Mouse (Mus musculus): Measurements from ENCODE around the gene Bex4. TPM values are rescaled to one million over a fixed set of nuclear protein-coding genes. Genes with fewer than 3 reads are reported as not detected.
A peak's percentile ranks its signal among the peaks of the same experiment; 100 is the strongest.
"Not testable (repeated sequence)": the region's sequence is repeated elsewhere in the genome, so short reads cannot be mapped to it uniquely, and the experiment has no call there.

Gene Bex4
- polyA plus RNA-seq (2015; fragmentation: Nextera tagmentation; extraction: Ambion mirVana) = 108 and 121 TPM in 2 replicates

DNA sequence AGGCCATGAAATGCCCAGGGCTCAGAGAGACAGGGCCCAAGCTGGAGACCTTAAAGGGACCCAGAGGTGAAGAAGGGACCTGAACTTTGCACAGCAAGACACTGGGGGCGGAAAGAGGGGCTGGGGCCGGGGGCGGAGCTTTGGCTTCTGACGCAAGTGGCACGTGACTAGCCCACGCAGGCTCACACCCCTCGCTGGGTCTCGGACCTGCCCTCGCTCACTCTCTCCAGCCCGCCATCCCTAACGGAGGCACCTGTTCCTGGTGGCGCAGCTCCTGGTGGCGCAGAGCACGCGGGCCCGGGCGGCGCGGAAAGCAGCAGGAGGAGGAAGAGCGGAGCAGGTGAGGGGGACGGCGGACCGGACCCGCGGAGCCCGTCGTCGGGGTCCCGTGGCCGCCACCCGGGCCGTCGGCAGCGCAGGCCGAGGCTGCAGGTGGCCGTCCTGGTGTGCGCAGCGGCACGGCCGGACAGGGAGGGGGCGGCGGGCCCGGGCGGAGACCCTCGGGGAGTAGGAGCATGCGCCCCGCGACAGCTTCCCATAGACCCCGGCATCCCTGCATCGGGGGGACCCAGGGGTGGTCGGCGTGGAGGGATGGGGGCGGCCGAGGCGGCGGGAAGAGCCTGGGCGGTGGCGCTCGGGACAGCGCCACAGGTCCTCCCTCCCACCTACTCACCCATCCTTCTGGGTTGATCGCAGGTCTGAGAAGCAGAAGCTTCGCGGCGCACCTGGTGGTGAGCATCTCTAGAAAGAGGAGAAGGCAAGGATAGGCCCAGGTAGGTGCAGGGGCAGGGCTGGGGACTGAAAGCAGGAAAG lies at the start of gene Bex4:
Bex4 (plus strand) TSS at position 170 of the 813 bp plus-strand sequence.
- not testable (repeated sequence) for H3K9me3 ChIP-seq; H3K36me3 ChIP-seq; H3K4me1 ChIP-seq (replicated peaks); H3K27me3 ChIP-seq; H3K27ac ChIP-seq
- peak; percentile 95 for ATAC-seq
- Histone ChIP-seq H3K9ac (replicated peaks) (peak within 1 kb of the TSS; percentile 41; the same call in 1 of the 2 replicates), H3K4me2 (replicated peaks) (peak within 1 kb of the TSS; percentile 55), H3K4me3 (replicated peaks) (peak within 1 kb of the TSS; percentile 44)
- 20% methylated on average over 16 of the region's 64 CpGs for WGBS

DNA sequence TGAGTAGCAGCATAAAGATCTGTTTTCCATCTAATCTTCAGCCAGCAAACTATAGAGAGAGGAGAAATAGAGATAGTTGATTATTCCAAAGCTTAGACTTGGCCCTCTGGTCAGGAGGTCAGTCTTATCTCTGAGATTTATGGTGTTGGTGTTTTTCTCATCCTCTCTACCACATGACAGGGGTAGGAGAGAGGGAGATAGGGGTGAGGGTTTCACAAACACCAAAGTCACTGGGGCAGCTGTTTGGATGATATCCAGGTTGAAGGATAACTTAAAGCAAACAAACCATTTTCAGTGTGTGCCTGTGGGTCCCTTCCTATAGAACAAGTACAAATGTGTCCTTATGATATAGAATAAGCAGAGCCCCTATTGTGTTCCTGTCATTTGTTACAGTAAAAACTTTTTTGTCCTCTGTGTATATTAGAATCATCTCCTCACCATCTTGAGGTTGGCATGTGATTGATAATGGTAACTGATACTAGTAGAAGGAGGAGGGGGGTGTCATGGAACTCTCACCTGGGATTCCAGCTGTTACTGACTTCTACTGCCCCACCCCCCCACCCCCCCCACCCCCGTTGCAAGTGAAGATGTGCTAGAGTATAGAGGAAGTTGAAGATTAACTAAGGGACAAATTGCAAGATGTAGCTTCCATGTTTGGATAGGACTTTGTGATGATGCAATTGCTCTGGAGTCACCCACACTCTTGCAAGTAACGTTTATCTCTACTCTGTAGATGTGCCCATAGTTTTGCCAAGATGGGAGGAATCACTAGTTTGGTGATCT lies 46.1 kb upstream of the Bex4 start:
- H3K27me3 ChIP-seq = no peaks in the 10 kb centered on the region; the same call in 1 of the 2 replicates
- no peaks in the 10 kb centered on the region for H3K9me3 ChIP-seq
- H3K9ac ChIP-seq (replicated peaks) = no peak overlapping the region
- H3K36me3 ChIP-seq = no peaks in the 10 kb centered on the region
- ATAC-seq = no peak
- no peak overlapping the region for H3K4me3 ChIP-seq (replicated peaks)
- H3K27ac ChIP-seq = no peak overlapping the region
- H3K4me2 ChIP-seq (replicated peaks) = no peak overlapping the region
- H3K4me1 ChIP-seq (replicated peaks) = no peaks in the 10 kb centered on the region
- WGBS = 52% methylated on average over 2 of the region's 2 CpGs

DNA sequence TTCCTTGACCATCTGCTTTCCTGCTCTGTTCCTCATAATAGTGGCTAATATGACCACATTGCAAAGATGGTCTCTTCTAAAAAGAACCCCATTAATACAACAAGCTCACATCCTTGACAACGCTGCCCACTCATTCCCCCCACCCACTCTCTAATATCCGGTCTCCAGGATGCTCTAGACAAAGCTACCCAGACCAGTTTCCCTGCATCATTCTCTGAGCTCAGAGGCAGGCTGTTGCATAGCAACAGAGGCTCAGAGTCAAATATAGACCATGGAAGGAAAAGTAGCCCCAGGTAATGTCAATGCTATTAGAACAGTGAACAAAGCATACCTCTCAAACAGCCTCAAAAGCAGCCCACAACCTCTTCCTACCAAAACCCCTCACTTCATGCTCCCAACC lies 44.4 kb upstream of the Bex4 start:
- no peak overlapping the region for H3K27ac ChIP-seq
- peak; percentile 95 for ATAC-seq
- H3K9ac ChIP-seq (replicated peaks) = no peak overlapping the region
- H3K4me3 ChIP-seq (replicated peaks) = no peak overlapping the region
- H3K4me2 ChIP-seq (replicated peaks) = no peak overlapping the region
- WGBS = 55% methylated on average over 2 of the region's 2 CpGs
- H3K9me3 ChIP-seq = no peaks in the 10 kb centered on the region
- no peaks in the 10 kb centered on the region for H3K4me1 ChIP-seq (replicated peaks)
- H3K27me3 ChIP-seq = peaks cover 3% of the 10 kb centered on the region; the same call in 1 of the 2 replicates
- no peaks in the 10 kb centered on the region for H3K36me3 ChIP-seq

DNA sequence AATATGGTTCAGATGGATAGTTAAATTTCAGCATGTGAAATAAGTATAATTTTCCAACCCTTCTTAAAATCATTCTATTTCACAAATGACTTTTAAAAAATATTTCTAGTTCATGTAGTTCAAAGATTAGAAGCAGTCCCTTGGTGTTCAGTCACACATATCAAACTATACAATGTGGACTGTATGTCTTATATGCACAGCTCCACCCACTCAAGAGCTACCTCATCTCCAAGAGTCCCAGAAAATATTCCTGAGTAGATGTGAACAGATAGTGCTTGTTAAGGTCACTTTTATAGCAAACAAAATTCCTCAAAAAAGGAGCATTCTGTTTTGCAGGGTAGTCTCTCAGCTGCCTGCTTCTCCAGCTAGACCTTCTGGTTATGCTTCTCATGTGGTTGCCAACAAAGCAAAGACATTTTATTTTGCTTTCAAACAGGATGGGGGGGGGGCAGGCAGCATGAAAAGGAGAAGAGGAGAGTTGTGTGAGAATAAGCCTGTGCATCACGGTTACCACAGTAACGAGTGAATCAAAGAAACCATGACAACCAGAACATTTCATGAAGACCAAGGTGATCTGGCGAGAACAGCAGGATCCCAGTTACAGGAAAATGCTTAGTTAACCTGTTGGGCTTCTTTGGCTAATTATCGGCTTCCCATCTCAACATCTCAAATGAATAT lies 34.6 kb upstream of the Bex4 start:
- Histone ChIP-seq H3K4me3 (replicated peaks) (no peak overlapping the region), H3K36me3 (no peaks in the 10 kb centered on the region), H3K27me3 (no peaks in the 10 kb centered on the region), H3K4me1 (replicated peaks) (peaks cover 4% of the 10 kb centered on the region; the same call in 1 of the 2 replicates), H3K9me3 (no peaks in the 10 kb centered on the region), H3K27ac (peak overlapping the region; percentile 47; the same call in 1 of the 2 replicates), H3K4me2 (replicated peaks) (no peak overlapping the region), H3K9ac (replicated peaks) (no peak overlapping the region)
- peak; percentile 77 for ATAC-seq
- WGBS = 44% methylated on average over 4 of the region's 4 CpGs

DNA sequence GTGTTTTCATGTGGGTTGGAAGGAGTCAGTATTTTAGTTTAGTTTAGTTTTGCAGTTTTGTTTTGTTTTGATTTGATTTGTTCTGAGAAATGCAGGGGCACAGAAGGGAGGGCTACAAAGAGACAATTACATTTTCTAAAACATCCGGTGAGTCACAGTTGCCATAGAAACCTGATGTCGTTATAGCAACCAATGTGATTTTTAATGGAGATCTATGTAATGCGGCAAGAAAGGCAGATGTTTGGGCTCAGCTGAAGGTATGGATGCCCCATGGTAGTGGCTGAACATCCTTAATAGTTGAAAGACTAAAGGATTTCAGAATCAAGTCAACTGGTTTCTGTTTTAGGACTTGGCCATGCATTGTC lies 34.1 kb upstream of the Bex4 start:
- peak; percentile 37; the same call in 1 of the 2 replicates for ATAC-seq
- no peak overlapping the region for H3K4me3 ChIP-seq (replicated peaks)
- no peaks in the 10 kb centered on the region for H3K36me3 ChIP-seq
- peaks cover 4% of the 10 kb centered on the region; the same call in 1 of the 2 replicates for H3K4me1 ChIP-seq (replicated peaks)
- no peak overlapping the region for H3K4me2 ChIP-seq (replicated peaks)
- 48% methylated on average over 3 of the region's 3 CpGs for WGBS
- H3K9ac ChIP-seq (replicated peaks) = no peak overlapping the region
- no peaks in the 10 kb centered on the region for H3K9me3 ChIP-seq
- 0 out of 2 replicates have a peak overlapping the region, but pooled peaks have one; percentile 47 for H3K27ac ChIP-seq
- H3K27me3 ChIP-seq = 0 out of 2 replicates have a peak, but pooled peaks cover 4% of the 10 kb centered on the region

DNA sequence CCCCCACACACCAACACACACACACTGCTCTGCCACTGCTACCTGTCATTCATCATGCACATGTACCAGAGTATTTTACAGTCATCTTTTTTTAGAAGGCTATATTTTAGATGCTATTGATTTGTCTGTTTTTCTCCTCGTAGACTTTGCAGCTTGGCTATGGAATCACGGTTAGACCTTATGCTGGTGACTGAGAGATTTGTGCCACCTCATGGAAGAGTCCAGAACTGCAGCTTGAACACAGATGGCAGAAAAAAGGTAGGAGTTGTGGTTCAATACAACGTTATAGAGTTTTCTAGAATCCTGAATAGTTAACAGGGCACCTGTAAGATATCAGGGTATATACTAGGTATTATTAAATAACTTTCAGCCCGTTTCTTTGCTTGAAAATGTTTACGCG lies 30.9 kb upstream of the Bex4 start:
- Histone ChIP-seq H3K4me2 (replicated peaks) (no peak overlapping the region), H3K9ac (replicated peaks) (no peak overlapping the region), H3K9me3 (no peaks in the 10 kb centered on the region), H3K27ac (no peak overlapping the region), H3K36me3 (no peaks in the 10 kb centered on the region), H3K27me3 (peaks cover 15% of the 10 kb centered on the region), H3K4me1 (replicated peaks) (peaks cover 3% of the 10 kb centered on the region; the same call in 1 of the 2 replicates), H3K4me3 (replicated peaks) (no peak overlapping the region)
- no peak for ATAC-seq
- 44% methylated on average over 6 of the region's 6 CpGs for WGBS

DNA sequence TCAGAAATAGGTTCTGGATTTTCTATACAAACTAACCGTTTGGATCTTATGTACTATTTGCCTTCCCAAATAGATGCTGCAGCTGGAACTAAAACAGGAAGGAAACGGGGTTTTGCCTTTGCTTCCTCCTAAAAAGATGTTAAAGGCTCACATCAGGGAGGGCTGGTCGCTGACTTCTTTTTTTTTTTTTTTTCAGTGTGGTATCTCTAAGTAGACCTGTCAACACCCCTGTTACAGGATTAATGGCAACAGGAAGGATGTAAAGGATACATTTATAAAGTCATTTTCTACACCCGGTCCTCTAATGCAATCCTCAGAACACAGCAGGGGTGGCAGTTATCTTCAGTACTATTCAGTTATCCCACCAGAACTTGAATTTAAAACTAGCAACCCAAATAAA lies 23.8 kb upstream of the Bex4 start:
- Histone ChIP-seq H3K27me3 (peaks cover 18% of the 10 kb centered on the region), H3K9ac (replicated peaks) (no peak overlapping the region), H3K36me3 (no peaks in the 10 kb centered on the region), H3K9me3 (no peaks in the 10 kb centered on the region), H3K4me2 (replicated peaks) (peak overlapping the region; percentile 49), H3K4me1 (replicated peaks) (no peaks in the 10 kb centered on the region), H3K4me3 (replicated peaks) (peak overlapping the region; percentile 44), H3K27ac (no peak overlapping the region)
- ATAC-seq = no peak
- WGBS = 48% methylated on average over 4 of the region's 4 CpGs

DNA sequence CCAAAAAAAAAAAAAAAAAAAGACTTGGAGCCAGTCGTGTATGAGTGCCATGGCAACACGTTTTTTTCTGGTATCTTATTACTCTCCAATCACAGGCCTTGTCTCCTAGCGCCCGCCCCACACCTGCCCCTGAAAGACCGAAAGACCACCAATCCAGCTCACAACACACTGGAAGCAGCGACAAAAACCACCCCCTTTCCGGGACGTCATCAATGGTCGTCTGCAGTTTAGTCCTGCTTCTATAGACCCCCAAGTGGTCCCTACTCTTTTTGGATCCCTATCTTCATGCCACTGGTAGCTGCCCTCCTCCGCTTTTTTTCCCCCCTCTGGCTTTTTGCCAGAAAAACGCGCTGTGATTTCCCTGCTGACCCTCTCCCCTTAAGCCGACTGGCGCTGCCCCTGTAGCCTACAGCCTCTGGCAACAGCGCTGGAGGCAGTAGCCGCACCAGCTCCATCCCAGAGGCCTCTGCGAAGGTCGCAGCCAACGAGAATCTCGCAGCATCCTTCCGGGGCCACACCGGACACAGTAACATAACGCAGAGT lies 23.3 kb upstream of the Bex4 start:
- ATAC-seq = peak; percentile 99
- no peaks in the 10 kb centered on the region for H3K9me3 ChIP-seq

DNA sequence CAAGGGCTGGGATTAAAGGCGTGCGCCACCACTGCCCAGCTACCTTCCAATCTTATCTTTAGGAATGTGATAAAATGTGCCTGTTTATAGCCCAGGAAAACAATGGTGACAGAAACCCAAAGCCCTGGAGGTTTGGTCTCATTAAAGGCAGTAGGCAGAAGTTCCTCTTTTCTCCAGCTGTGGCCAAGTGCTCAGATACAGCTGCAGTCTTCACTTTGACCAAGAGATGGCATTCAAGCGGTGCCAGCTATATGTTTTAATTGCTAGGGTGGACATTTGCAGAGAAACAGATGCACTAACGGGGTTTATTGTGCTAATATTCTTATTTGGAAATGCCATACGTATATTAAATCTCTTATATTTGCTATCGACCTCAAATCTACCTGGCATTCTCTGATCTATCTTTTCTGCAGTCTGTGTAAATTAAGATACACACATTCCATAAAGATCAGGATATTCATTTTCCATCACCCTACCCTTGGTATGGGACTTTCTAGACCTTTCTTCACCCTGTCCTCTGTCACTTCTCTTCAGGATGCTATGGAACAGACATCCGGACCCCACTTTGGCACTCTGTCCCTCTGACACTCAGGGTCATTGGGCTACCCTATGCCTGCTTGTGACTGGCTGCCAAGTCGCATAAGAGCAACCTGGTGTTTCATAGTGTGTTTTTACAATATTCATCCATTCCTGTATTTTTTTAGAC lies 11.6 kb upstream of the Bex4 start:
- ATAC-seq = no peak
- Histone ChIP-seq H3K4me1 (replicated peaks) (no peaks in the 10 kb centered on the region), H3K36me3 (no peaks in the 10 kb centered on the region), H3K27ac (no peak overlapping the region), H3K9me3 (no peaks in the 10 kb centered on the region), H3K4me2 (replicated peaks) (no peak overlapping the region), H3K27me3 (no peaks in the 10 kb centered on the region), H3K9ac (replicated peaks) (no peak overlapping the region), H3K4me3 (replicated peaks) (no peak overlapping the region)
- WGBS = 66% methylated on average over 8 of the region's 8 CpGs

More for the DNA sequence above, 23.3 kb upstream of the Bex4 start:
- Histone ChIP-seq H3K4me2 (replicated peaks) (peak overlapping the region; percentile 49), H3K36me3 (no peaks in the 10 kb centered on the region), H3K27me3 (peaks cover 18% of the 10 kb centered on the region), H3K9ac (replicated peaks) (no peak overlapping the region; the same call in 1 of the 2 replicates), H3K4me3 (replicated peaks) (peak overlapping the region; percentile 44), H3K27ac (peak overlapping the region; percentile 88), H3K4me1 (replicated peaks) (no peaks in the 10 kb centered on the region)
- 28% methylated on average over 23 of the region's 23 CpGs for WGBS

DNA sequence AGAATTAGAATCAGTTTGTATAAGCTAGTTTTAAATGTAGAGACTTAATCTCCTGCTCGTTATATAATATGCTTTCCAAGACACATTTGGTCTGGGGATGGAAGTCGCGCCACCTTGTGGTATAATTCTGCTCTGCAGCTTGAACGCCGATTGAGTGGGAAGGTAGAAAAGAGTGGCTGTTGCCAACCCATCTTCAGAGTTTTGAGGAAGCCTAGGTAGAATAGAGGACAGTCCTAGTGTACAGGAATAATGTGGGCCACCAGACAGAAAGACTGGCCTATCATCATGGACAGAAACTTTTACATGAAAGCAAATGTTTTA lies 11.1 kb upstream of the Bex4 start:
- H3K27ac ChIP-seq = no peak overlapping the region
- H3K4me1 ChIP-seq (replicated peaks) = no peaks in the 10 kb centered on the region
- no peaks in the 10 kb centered on the region for H3K9me3 ChIP-seq
- H3K27me3 ChIP-seq = no peaks in the 10 kb centered on the region
- H3K4me3 ChIP-seq (replicated peaks) = no peak overlapping the region
- H3K36me3 ChIP-seq = no peaks in the 10 kb centered on the region
- 23% methylated on average over 5 of the region's 5 CpGs for WGBS
- no peak overlapping the region for H3K4me2 ChIP-seq (replicated peaks)
- no peak for ATAC-seq
- H3K9ac ChIP-seq (replicated peaks) = no peak overlapping the region

DNA sequence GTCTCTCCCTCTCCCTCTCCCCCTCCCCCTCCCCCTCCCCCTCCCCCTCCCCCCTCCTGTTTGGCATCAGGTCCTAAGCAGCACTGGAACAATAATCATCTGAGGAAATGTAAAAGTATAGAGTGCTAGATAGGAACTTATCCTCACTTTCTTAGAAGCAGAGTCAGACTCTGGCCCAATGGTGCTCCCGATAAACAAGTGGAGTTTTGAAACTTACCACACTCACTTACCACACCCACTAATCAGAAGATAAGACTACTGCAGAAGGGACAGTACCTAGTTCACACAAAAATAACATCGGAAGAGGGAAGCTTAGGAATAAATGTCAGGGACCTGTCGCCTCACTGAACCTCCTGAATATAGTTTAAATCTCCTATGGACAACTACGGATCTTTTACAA lies 3.2 kb upstream of the Bex4 start:
- no peak for ATAC-seq
- Histone ChIP-seq H3K27me3 (no peaks in the 10 kb centered on the region), H3K4me3 (replicated peaks) (no peak overlapping the region), H3K4me2 (replicated peaks) (no peak overlapping the region), H3K36me3 (no peaks in the 10 kb centered on the region), H3K27ac (no peak overlapping the region), H3K4me1 (replicated peaks) (no peaks in the 10 kb centered on the region), H3K9me3 (no peaks in the 10 kb centered on the region), H3K9ac (replicated peaks) (no peak overlapping the region)
- WGBS = 88% methylated on average over 4 of the region's 4 CpGs

All from midbrain, embryonic 13.5 days (tissue).